Mouse (Mus musculus) ES-E14 (cell line): ENCODE measurements at regions not wholly inside any gene's neighbourhood (a gene's known extent, or its start where the extent isn't known, plus 50 kb on each side); places are given as distances from the start of the nearest gene placed in this dataset.

Source experiments
- DNase-seq: peaks from one replicate; pipeline ENCODE4 v3.0.0-alpha.2; 2013; ENCODE audit warnings: low read depth, low spot score
- H3K27ac ChIP-seq: 2 replicates; pipeline ENCODE4 v1.5.1; 2012; ENCODE audit warnings: low read depth, mild to moderate bottlenecking, low read length, moderate library complexity, mixed read lengths; ENCODE audit not compliant: poor library complexity, insufficient read depth, severe bottlenecking
- H3K36me3 ChIP-seq: 2 replicates; pipeline ENCODE4 v1.6.1; 2012; ENCODE audit warnings: mild to moderate bottlenecking, low read length, moderate library complexity, mixed read lengths; ENCODE audit not compliant: control insufficient read depth, poor library complexity, insufficient read depth, severe bottlenecking
- H3K4me1 ChIP-seq, 2 experiments: fragments of 150-350 bp in 1 of 2; sonication (generic) in 1 of 2; 2 replicates each; pipeline ENCODE4 v1.6.1; 2012; ENCODE audit warnings: low read length in 2 of 2, mild to moderate bottlenecking in 1 of 2, mixed read lengths in 1 of 2; ENCODE audit not compliant: control insufficient read depth in 2 of 2, insufficient read depth in 2 of 2, poor library complexity in 1 of 2
- H3K4me3 ChIP-seq, 2 experiments: fragments of 150-350 bp in 1 of 2; sonication (generic) in 1 of 2; 2 replicates each; pipeline ENCODE4 v1.5.1; 2012; ENCODE audit warnings: low read length in 2 of 2, low read depth in 1 of 2, mild to moderate bottlenecking in 1 of 2, mixed read lengths in 1 of 2; ENCODE audit not compliant: insufficient read depth in 1 of 2, poor library complexity in 1 of 2, severe bottlenecking in 1 of 2
- H3K9ac ChIP-seq: 2 replicates; pipeline ENCODE4 v1.6.1; 2012; ENCODE audit warnings: low read depth, mild to moderate bottlenecking, low read length, mixed read lengths; ENCODE audit not compliant: poor library complexity, insufficient read depth, severe bottlenecking
- H3K9me3 ChIP-seq: fragments of 150-350 bp; sonication (generic); 2 replicates; pipeline ENCODE4 v1.6.1; 2012; ENCODE audit warnings: low read depth, mild to moderate bottlenecking, low read length; ENCODE audit not compliant: control insufficient read depth, insufficient read depth
- CHD2 ChIP-seq: IDR thresholded peaks from 2 replicates; pipeline ENCODE4 v1.6.1; 2014; ENCODE audit warnings: mild to moderate bottlenecking, low read depth, low read length, inconsistent platforms
- HCFC1 ChIP-seq: IDR thresholded peaks from 2 replicates; pipeline ENCODE4 v1.6.1; 2012; ENCODE audit warnings: low read length, inconsistent platforms, borderline replicate concordance; ENCODE audit not compliant: insufficient read depth
- MAFK ChIP-seq: IDR thresholded peaks from 2 replicates; pipeline ENCODE4 v1.6.1; 2014; ENCODE audit warnings: mild to moderate bottlenecking, low read depth, low read length, inconsistent platforms; ENCODE audit not compliant: insufficient read depth
- ZC3H11A ChIP-seq: IDR thresholded peaks from 2 replicates; pipeline ENCODE4 v1.6.1; 2012; ENCODE audit warnings: low read depth, mild to moderate bottlenecking, inconsistent platforms, low read length, borderline replicate concordance
- ZNF384 ChIP-seq: IDR thresholded peaks from 2 replicates; pipeline ENCODE4 v1.6.1; 2012; ENCODE audit warnings: low read depth, low read length, inconsistent platforms
- in situ Hi-C, 2 experiments: fragments of 600-800 bp; cut with MboI; formaldehyde crosslinking; loops; one replicate each; pipeline ENCODE4 v1.15.1; 2025; ENCODE audit warnings: low sequenced_read_pairs in 2 of 2, inconsistent platforms in 1 of 2; ENCODE audit not compliant: unreplicated experiment in 2 of 2

- TF ChIP-seq ZC3H11A: no peak
- TF ChIP-seq HCFC1: no peak
- no peak for TF ChIP-seq ZNF384
- no peak for TF ChIP-seq CHD2
- TF ChIP-seq MAFK: no peak
- H3K27ac ChIP-seq: peak overlapping the region; percentile 55
- H3K4me3 ChIP-seq: peak overlapping the region in 1 of 2 experiments; percentile 10; a peak in 3 of 4 replicates
- peak; percentile 58 for DNase-seq
- H3K9me3 ChIP-seq: no peaks in the 10 kb centered on the region
- peaks cover 6 to 16% of the 10 kb centered on the region in 2 experiments; a peak in 3 of 4 replicates for H3K4me1 ChIP-seq
- no peak overlapping the region for H3K9ac ChIP-seq
- no peaks in the 10 kb centered on the region for H3K36me3 ChIP-seq
- in situ Hi-C loops: no loop called here
Observed at GRCm38 (mm10) chr5:116790419-116790818, 198.8 kb upstream of the Srrm4 start.

- no peak for TF ChIP-seq CHD2
- TF ChIP-seq HCFC1: no peak
- no peak for TF ChIP-seq ZC3H11A
- no peak for TF ChIP-seq MAFK
- no peak for TF ChIP-seq ZNF384
- H3K9me3 ChIP-seq: no peaks in the 10 kb centered on the region
- H3K4me1 ChIP-seq: peaks cover 6 to 16% of the 10 kb centered on the region in 2 experiments; a peak in 3 of 4 replicates
- H3K36me3 ChIP-seq: no peaks in the 10 kb centered on the region
- peak overlapping the region in 1 of 2 experiments; percentile 10; a peak in 2 of 4 replicates for H3K4me3 ChIP-seq
- H3K27ac ChIP-seq: no peak overlapping the region; the same call in 1 of the 2 replicates
- peak; percentile 39 for DNase-seq
- no peak overlapping the region for H3K9ac ChIP-seq
- in situ Hi-C loops: no loop called here
Observed at GRCm38 (mm10) chr5:116789859-116790258, 198.2 kb upstream of the Srrm4 start.

- Histone ChIP-seq H3K36me3 (no peaks in the 10 kb centered on the region), H3K27ac (no peak overlapping the region), H3K4me3 (no peak overlapping the region), H3K4me1 (no peaks in the 10 kb centered on the region), H3K9me3 (no peaks in the 10 kb centered on the region), H3K9ac (no peak overlapping the region)
- no peak for TF ChIP-seq MAFK
- no peak for TF ChIP-seq ZNF384
- TF ChIP-seq HCFC1: no peak
- TF ChIP-seq ZC3H11A: no peak
- no peak for TF ChIP-seq CHD2
- in situ Hi-C loops: no loop called here
- peak; percentile 35 for DNase-seq
Observed at GRCm38 (mm10) chr5:116776450-116776849, 184.8 kb upstream of the Srrm4 start.

- H3K27ac ChIP-seq: no peak overlapping the region
- DNase-seq: peak; percentile 39
- H3K36me3 ChIP-seq: no peaks in the 10 kb centered on the region
- no peaks in the 10 kb centered on the region for H3K4me1 ChIP-seq
- H3K9ac ChIP-seq: no peak overlapping the region
- H3K4me3 ChIP-seq: no peak overlapping the region
- in situ Hi-C loops: no loop called here
- 0 out of 2 replicates have a peak, but pooled peaks have one; percentile 27 for TF ChIP-seq CHD2
- TF ChIP-seq ZC3H11A: no peak
- H3K9me3 ChIP-seq: no peaks in the 10 kb centered on the region
Observed at GRCm38 (mm10) chr5:116766261-116766660, 174.6 kb upstream of the Srrm4 start.

- TF ChIP-seq ZC3H11A (peak; percentile 76), CHD2 (no peak), ZNF384 (no peak), MAFK (no peak), HCFC1 (no peak)
Observed at GRCm38 (mm10) chr5:116761323-116761722, 169.7 kb upstream of the Srrm4 start.

More at GRCm38 (mm10) chr5:116761323-116761722, 169.7 kb upstream of the Srrm4 start:
- H3K4me3 ChIP-seq: no peak overlapping the region
- peak; percentile 33 for DNase-seq
- H3K9ac ChIP-seq: no peak overlapping the region
- H3K9me3 ChIP-seq: no peaks in the 10 kb centered on the region
- H3K36me3 ChIP-seq: no peaks in the 10 kb centered on the region
- in situ Hi-C loops: no loop called here
- H3K27ac ChIP-seq: no peak overlapping the region
- no peaks in the 10 kb centered on the region for H3K4me1 ChIP-seq
